Mouse (Mus musculus) forebrain, embryonic 11.5 days (tissue): ENCODE results near the gene Rimbp3. TPM values are rescaled to one million over a fixed set of nuclear protein-coding genes. Genes with fewer than 3 reads are reported as not detected.

Source experiments
- ATAC-seq: fragments of 200-750 bp; cut with Nextera tagmentation; replicated peaks from 2 replicates; pipeline ENCODE4 v1.8.0; 2017; ENCODE audit warnings: moderate TSS enrichment; ENCODE audit not compliant: low FRiP score
- DNase-seq: peaks from one replicate; pipeline ENCODE4 v3.0.0-alpha.2; 2017; ENCODE audit warnings: low spot score
- H3K27ac ChIP-seq: fragments of 300-500 bp; sonication (generic); 2 replicates; pipeline ENCODE4 v1.5.1; 2014; ENCODE audit warnings: low read depth, low read length
- H3K27me3 ChIP-seq: fragments of 300-500 bp; sonication (generic); 2 replicates; pipeline ENCODE4 v1.6.1; 2014; ENCODE audit warnings: mild to moderate bottlenecking, low read length, mixed read lengths; ENCODE audit not compliant: control insufficient read depth, insufficient read depth
- H3K36me3 ChIP-seq: fragments of 300-500 bp; sonication (generic); 2 replicates; pipeline ENCODE4 v1.6.1; 2014; ENCODE audit warnings: mild to moderate bottlenecking, low read length, moderate library complexity, mixed read lengths; ENCODE audit not compliant: control insufficient read depth, insufficient read depth
- H3K4me1 ChIP-seq: fragments of 300-500 bp; sonication (generic); replicated peaks from 2 replicates; pipeline ENCODE4 v1.6.1; 2014; ENCODE audit warnings: low read length, mixed read lengths; ENCODE audit not compliant: control insufficient read depth, insufficient read depth
- H3K4me2 ChIP-seq: fragments of 300-500 bp; sonication (generic); 2 replicates; pipeline ENCODE4 v1.6.1; 2014; ENCODE audit warnings: low read depth, mild to moderate bottlenecking, low read length, moderate library complexity, mixed read lengths; ENCODE audit not compliant: severe bottlenecking
- H3K4me3 ChIP-seq: fragments of 300-500 bp; sonication (generic); 2 replicates; pipeline ENCODE4 v1.5.1; 2014; ENCODE audit warnings: low read depth, low read length
- H3K9ac ChIP-seq: fragments of 300-500 bp; sonication (generic); 2 replicates; pipeline ENCODE4 v1.6.1; 2014; ENCODE audit warnings: low read length
- H3K9me3 ChIP-seq: fragments of 300-500 bp; sonication (generic); 2 replicates; pipeline ENCODE4 v1.6.1; 2016; ENCODE audit warnings: low read length, mixed read lengths; ENCODE audit not compliant: control insufficient read depth
- WGBS: fragments of 180-500 bp; shearing (Covaris S2); extraction: QIAGEN DNeasy Blood & Tissue Kit; methylation state at CpG from one replicate; pipeline ENCODE4 v1.1.7; 2014; 5-methylcytosine and 5-hydroxymethylcytosine counted together
- polyA plus RNA-seq: library from polyadenylated mRNA; unstranded; fragments of >200 nt; fragmentation: Nextera tagmentation; extraction: Ambion mirVana; gene quantifications from 2 replicates; pipeline ENCODE4 v1.2.1, GENCODE M21; 2014

Gene Rimbp3
- polyA plus RNA-seq, 1 experiment from 2014 or later, result 1.9 TPM

DNA sequence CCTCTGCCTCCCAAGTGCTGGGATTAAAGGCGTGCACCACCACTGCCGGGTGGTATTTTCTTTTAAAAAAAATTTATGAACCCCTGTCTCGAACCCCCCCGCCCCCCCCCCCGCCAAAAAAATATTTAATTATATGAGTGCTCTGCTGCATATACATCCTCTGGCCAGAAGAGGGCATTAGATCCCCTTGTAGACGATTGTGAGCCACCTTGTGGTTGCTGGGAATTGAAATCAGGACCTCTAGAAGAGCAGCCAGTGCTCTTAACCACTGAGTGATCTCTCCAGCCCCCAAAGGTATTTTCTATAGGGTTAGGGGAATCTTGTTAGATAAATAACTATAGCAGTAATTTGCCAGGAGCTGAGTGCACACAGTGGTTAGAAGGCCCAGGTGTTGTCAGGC lies 3.4 kb upstream of the Rimbp3 start:
- H3K27ac ChIP-seq, result no peak overlapping the region
- peaks cover 5% of the 10 kb centered on the region; the same call in 1 of the 2 replicates for H3K4me1 ChIP-seq
- WGBS, result 5% methylated on average over 6 of the region's 6 CpGs
- no peak overlapping the region for H3K4me3 ChIP-seq
- ATAC-seq (no peak), DNase-seq (no peak)
- peaks cover 4% of the 10 kb centered on the region; the same call in 1 of the 2 replicates for H3K27me3 ChIP-seq
- H3K36me3 ChIP-seq, result no peaks in the 10 kb centered on the region
- H3K9ac ChIP-seq, result no peak overlapping the region
- no peaks in the 10 kb centered on the region for H3K9me3 ChIP-seq
- H3K4me2 ChIP-seq, result no peak overlapping the region

DNA sequence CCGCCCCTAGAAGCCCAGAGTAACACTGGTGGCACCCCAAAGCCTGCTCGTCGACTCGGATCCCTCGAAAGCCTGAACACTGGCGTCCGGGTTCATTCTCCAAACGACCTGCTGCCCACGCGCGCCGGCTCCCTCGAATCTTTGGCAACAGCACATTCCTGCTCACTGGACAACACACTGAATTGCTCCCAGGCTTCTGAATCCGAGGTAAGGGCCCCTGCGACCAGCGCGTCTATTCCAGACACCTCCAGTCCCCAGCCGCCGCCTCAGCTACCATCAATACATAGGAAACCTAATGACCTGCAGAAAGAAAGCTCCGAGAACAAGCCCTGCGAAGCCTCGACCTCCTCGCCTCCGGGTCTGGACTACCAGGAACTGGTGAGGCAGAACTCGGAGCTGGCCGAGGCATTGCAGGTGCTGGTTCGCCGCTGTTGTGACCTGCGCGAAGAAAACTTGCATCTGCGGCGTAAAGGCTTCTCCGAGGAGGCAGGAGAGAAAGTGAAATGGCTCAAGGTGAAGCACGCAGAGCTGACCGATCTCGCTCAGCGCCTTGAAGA lies 1.1 kb downstream of the Rimbp3 start:
- Histone ChIP-seq H3K27me3 (peaks cover 9% of the 10 kb centered on the region), H3K27ac (peak overlapping the region; percentile 62), H3K4me2 (peak overlapping the region; percentile 86), H3K9ac (peak overlapping the region; percentile 66), H3K4me3 (peak overlapping the region; percentile 55), H3K36me3 (no peaks in the 10 kb centered on the region; the same call in 1 of the 2 replicates), H3K4me1 (peaks cover 10% of the 10 kb centered on the region; the same call in 1 of the 2 replicates), H3K9me3 (no peaks in the 10 kb centered on the region)
- DNase-seq, result peak; percentile 74
- WGBS, result 2% methylated on average over 37 of the region's 37 CpGs
- peak; percentile 16; the same call in 1 of the 2 replicates for ATAC-seq

GRCm38 (mm10) chr16:17209981-17210838 lies 1.8 kb downstream of the Rimbp3 start:
- Histone ChIP-seq H3K27me3 (peaks cover 9% of the 10 kb centered on the region), H3K4me3 (peak overlapping the region; percentile 55), H3K4me2 (peak overlapping the region; percentile 86), H3K4me1 (peaks cover 10% of the 10 kb centered on the region; the same call in 1 of the 2 replicates), H3K9me3 (no peaks in the 10 kb centered on the region), H3K36me3 (no peaks in the 10 kb centered on the region; the same call in 1 of the 2 replicates), H3K27ac (no peak overlapping the region), H3K9ac (peak overlapping the region; percentile 66)
- DNase-seq, result peak; percentile 94
- WGBS, result 9% methylated on average over 48 of the region's 48 CpGs
- ATAC-seq, result peak; percentile 75

DNA sequence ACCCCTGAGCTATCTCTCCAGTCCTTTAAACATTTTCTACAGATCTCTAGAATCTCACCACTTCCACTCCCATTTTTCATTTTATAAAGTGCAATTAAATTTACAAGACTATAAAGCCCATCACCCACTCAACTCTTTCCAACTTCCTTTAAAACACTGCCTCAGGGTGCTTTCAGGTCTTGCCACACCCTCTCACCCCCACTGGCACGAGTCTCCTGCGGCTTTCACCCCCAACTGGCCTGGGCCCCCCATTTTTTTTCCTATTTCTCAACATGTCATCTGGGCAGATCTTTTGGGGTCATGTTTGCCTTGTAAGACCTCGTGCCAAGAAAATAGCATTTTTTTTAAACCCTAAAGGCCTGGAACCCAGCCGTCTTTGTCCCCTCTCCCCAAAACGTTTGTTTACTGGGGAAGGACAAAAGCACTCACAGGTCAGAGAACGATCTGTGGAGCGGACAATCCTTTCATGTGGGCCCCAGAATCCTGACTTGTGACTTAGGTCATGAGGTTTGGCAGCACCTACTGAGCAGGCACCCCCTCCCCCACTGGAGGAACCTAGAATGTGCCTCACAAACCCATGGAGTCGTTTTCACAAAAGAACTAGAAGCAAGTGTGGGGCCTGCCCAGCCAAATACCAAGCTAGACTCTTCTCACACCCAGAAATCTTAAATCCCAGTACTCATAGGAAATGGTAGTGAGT lies 8.7 kb downstream of the Rimbp3 start:
- Histone ChIP-seq H3K36me3 (no peaks in the 10 kb centered on the region; the same call in 1 of the 2 replicates), H3K9ac (no peak overlapping the region), H3K9me3 (no peaks in the 10 kb centered on the region; the same call in 1 of the 2 replicates), H3K4me2 (no peak overlapping the region), H3K27ac (no peak overlapping the region), H3K4me1 (no peaks in the 10 kb centered on the region), H3K27me3 (no peaks in the 10 kb centered on the region), H3K4me3 (no peak overlapping the region)
- WGBS, result 66% methylated on average over 8 of the region's 8 CpGs
- no peak for DNase-seq
- no peak for ATAC-seq

GRCm38 (mm10) chr16:17220127-17220733 lies 11.8 kb downstream of the Rimbp3 start:
- H3K36me3 ChIP-seq, result no peaks in the 10 kb centered on the region
- no peak overlapping the region for H3K4me2 ChIP-seq
- H3K27ac ChIP-seq, result no peak overlapping the region
- no peaks in the 10 kb centered on the region for H3K4me1 ChIP-seq
- ATAC-seq (no peak), DNase-seq (no peak)
- H3K9me3 ChIP-seq, result no peaks in the 10 kb centered on the region; the same call in 1 of the 2 replicates
- 37% methylated on average over 7 of the region's 7 CpGs for WGBS
- no peak overlapping the region for H3K4me3 ChIP-seq
- no peak overlapping the region for H3K9ac ChIP-seq
- H3K27me3 ChIP-seq, result no peaks in the 10 kb centered on the region

DNA sequence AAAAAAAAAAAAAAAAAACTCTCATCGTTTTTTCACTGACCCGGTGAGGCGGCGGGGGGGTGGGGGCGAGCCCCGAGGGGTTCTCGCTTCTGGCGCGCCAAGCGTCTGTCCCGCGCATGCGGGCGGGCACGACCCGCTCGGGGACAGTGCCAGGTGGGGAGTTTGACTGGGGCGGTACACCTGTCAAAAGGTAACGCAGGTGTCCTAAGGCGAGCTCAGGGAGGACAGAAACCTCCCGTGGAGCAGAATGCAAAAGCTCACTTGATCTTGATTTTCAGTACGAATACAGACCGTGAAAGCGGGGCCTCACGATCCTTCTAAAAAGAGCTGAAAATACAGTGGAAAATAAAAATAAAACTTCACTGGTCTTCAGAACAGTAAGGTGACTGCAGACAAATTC lies 13.8 kb downstream of the Rimbp3 start:
- WGBS, result 45% methylated on average over 25 of the region's 25 CpGs
- H3K4me2 ChIP-seq, result no peak overlapping the region
- H3K9ac ChIP-seq, result no peak overlapping the region
- ATAC-seq (peak; percentile 100), DNase-seq (peak; percentile 93)
- H3K27ac ChIP-seq, result no peak overlapping the region
- no peaks in the 10 kb centered on the region for H3K4me1 ChIP-seq
- H3K27me3 ChIP-seq, result no peaks in the 10 kb centered on the region
- no peak overlapping the region for H3K4me3 ChIP-seq
- no peaks in the 10 kb centered on the region for H3K36me3 ChIP-seq
- no peaks in the 10 kb centered on the region; the same call in 1 of the 2 replicates for H3K9me3 ChIP-seq

GRCm38 (mm10) chr16:17225584-17225983 lies 17.2 kb downstream of the Rimbp3 start:
- no peak overlapping the region for H3K27ac ChIP-seq
- H3K27me3 ChIP-seq, result no peaks in the 10 kb centered on the region
- H3K4me3 ChIP-seq, result no peak overlapping the region
- DNase-seq (no peak), ATAC-seq (no peak)
- no peaks in the 10 kb centered on the region for H3K4me1 ChIP-seq
- no peaks in the 10 kb centered on the region for H3K36me3 ChIP-seq
- H3K9ac ChIP-seq, result no peak overlapping the region
- H3K9me3 ChIP-seq, result no peaks in the 10 kb centered on the region; the same call in 1 of the 2 replicates
- H3K4me2 ChIP-seq, result no peak overlapping the region
- WGBS, result 94% methylated on average over 5 of the region's 5 CpGs

DNA sequence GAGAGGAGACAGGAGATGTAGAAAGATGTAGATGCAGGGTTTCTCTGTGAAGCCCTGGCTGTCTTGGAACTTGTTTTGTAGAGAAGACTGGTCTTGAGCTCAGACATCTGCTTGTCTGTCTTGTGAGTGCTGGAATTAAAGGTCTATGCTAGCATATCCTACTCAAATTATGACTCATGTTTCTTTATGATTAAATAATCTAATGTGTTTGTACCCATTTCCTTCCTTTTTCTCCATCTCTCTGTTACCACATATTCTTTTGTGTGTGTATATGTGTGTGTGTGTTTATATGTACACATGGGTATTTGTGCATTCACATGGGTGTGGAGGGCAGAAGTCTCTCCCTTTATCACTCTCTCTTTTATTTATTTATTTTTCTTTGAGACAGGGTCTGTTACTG lies 18.1 kb downstream of the Rimbp3 start:
- no peaks in the 10 kb centered on the region for H3K27me3 ChIP-seq
- H3K27ac ChIP-seq, result no peak overlapping the region
- H3K36me3 ChIP-seq, result no peaks in the 10 kb centered on the region
- no peak overlapping the region for H3K9ac ChIP-seq
- H3K9me3 ChIP-seq, result no peaks in the 10 kb centered on the region; the same call in 1 of the 2 replicates
- H3K4me3 ChIP-seq, result no peak overlapping the region
- DNase-seq, result no peak
- no peak overlapping the region for H3K4me2 ChIP-seq
- ATAC-seq, result no peak
- H3K4me1 ChIP-seq, result no peaks in the 10 kb centered on the region
